Mouse (Mus musculus) limb, embryonic 10.5 days (tissue): ENCODE results near the gene Enox1. TPM values are rescaled to one million over a fixed set of nuclear protein-coding genes. Genes with fewer than 3 reads are reported as not detected.
A peak's percentile ranks its signal among the peaks of the same experiment; 100 is the strongest.

Source experiments
- DNase-seq: peaks from one replicate; pipeline ENCODE4 v3.0.0-alpha.2; 2017; ENCODE audit warnings: low spot score
- H3K27ac ChIP-seq: fragments of 300-500 bp; sonication (generic); 2 replicates; pipeline ENCODE4 v1.5.1; 2016; ENCODE audit warnings: mild to moderate bottlenecking
- H3K27me3 ChIP-seq: fragments of 300-500 bp; sonication (generic); 2 replicates; pipeline ENCODE4 v1.6.1; 2016; ENCODE audit warnings: low read depth, mild to moderate bottlenecking; ENCODE audit not compliant: poor library complexity, severe bottlenecking
- H3K36me3 ChIP-seq: fragments of 300-500 bp; sonication (generic); 2 replicates; pipeline ENCODE4 v1.6.1; 2016; ENCODE audit warnings: mild to moderate bottlenecking, moderate library complexity
- H3K4me1 ChIP-seq: fragments of 300-500 bp; sonication (generic); 2 replicates; pipeline ENCODE4 v1.6.1; 2016
- H3K4me3 ChIP-seq: fragments of 300-500 bp; sonication (generic); 2 replicates; pipeline ENCODE4 v1.5.1; 2016; ENCODE audit warnings: mild to moderate bottlenecking, moderate library complexity
- H3K9me3 ChIP-seq: fragments of 300-500 bp; sonication (generic); replicated peaks from 2 replicates; pipeline ENCODE4 v1.6.1; 2016; ENCODE audit warnings: mild to moderate bottlenecking
- WGBS: fragments of 180-500 bp; shearing (Covaris S2); methylation state at CpG from one replicate; pipeline ENCODE4 v1.1.7; 2016; 5-methylcytosine and 5-hydroxymethylcytosine counted together
- polyA plus RNA-seq: library from polyadenylated mRNA; unstranded; fragments of >200 nt; fragmentation: Nextera tagmentation; extraction: Ambion mirVana; gene quantifications from 2 replicates; pipeline ENCODE4 v1.2.1, GENCODE M21; 2016

The Enox1 gene
- polyA plus RNA-seq, 1 experiment from 2014 or later = 7.0 TPM

- no peaks in the 10 kb centered on the region for H3K36me3 ChIP-seq
- H3K27ac ChIP-seq = no peak overlapping the region
- no peaks in the 10 kb centered on the region for H3K27me3 ChIP-seq
- peaks cover 58% of the 10 kb centered on the region for H3K4me1 ChIP-seq
- no peak for DNase-seq
- no peak overlapping the region for H3K4me3 ChIP-seq
- WGBS = 58% methylated on average over 11 of the region's 11 CpGs
- H3K9me3 ChIP-seq = no peaks in the 10 kb centered on the region
Measured at GRCm38 (mm10) chr14:77585031-77585800, 428.7 kb downstream of the Enox1 start.

- Histone ChIP-seq H3K4me1 (peaks cover 54% of the 10 kb centered on the region), H3K27me3 (no peaks in the 10 kb centered on the region), H3K9me3 (no peaks in the 10 kb centered on the region), H3K27ac (0 out of 2 replicates have a peak overlapping the region, but pooled peaks have one; percentile 1), H3K4me3 (no peak overlapping the region), H3K36me3 (no peaks in the 10 kb centered on the region)
- DNase-seq = no peak
- WGBS = 57% methylated on average over 5 of the region's 5 CpGs
Measured at GRCm38 (mm10) chr14:77586033-77586432, 429.5 kb downstream of the Enox1 start.

GRCm38 (mm10) chr14:77587182-77587581 lies 430.6 kb downstream of the Enox1 start:
- no peak overlapping the region for H3K4me3 ChIP-seq
- no peaks in the 10 kb centered on the region for H3K27me3 ChIP-seq
- H3K36me3 ChIP-seq = no peaks in the 10 kb centered on the region
- no peaks in the 10 kb centered on the region for H3K9me3 ChIP-seq
- peaks cover 44% of the 10 kb centered on the region for H3K4me1 ChIP-seq
- DNase-seq = no peak
- H3K27ac ChIP-seq = no peak overlapping the region
- 57% methylated on average over 5 of the region's 5 CpGs for WGBS

- no peaks in the 10 kb centered on the region for H3K9me3 ChIP-seq
- H3K27ac ChIP-seq = no peak overlapping the region
- DNase-seq = no peak
- 92% methylated on average over 11 of the region's 11 CpGs for WGBS
- H3K4me1 ChIP-seq = peaks cover 15% of the 10 kb centered on the region
- no peaks in the 10 kb centered on the region for H3K36me3 ChIP-seq
- H3K4me3 ChIP-seq = no peak overlapping the region
- no peaks in the 10 kb centered on the region for H3K27me3 ChIP-seq
Measured at GRCm38 (mm10) chr14:77593136-77593838, 436.7 kb downstream of the Enox1 start.

GRCm38 (mm10) chr14:77596216-77597175 lies 439.9 kb downstream of the Enox1 start:
- H3K4me3 ChIP-seq = no peak overlapping the region
- H3K4me1 ChIP-seq = peaks cover 8% of the 10 kb centered on the region
- 91% methylated on average over 14 of the region's 14 CpGs for WGBS
- no peaks in the 10 kb centered on the region for H3K36me3 ChIP-seq
- H3K27ac ChIP-seq = no peak overlapping the region
- DNase-seq = no peak
- H3K27me3 ChIP-seq = no peaks in the 10 kb centered on the region
- H3K9me3 ChIP-seq = no peaks in the 10 kb centered on the region

- Histone ChIP-seq H3K36me3 (no peaks in the 10 kb centered on the region), H3K4me1 (peaks cover 8% of the 10 kb centered on the region), H3K27me3 (no peaks in the 10 kb centered on the region), H3K27ac (no peak overlapping the region), H3K4me3 (no peak overlapping the region), H3K9me3 (no peaks in the 10 kb centered on the region)
- no peak for DNase-seq
- WGBS = 60% methylated on average over 14 of the region's 14 CpGs
Measured at GRCm38 (mm10) chr14:77599016-77599704, 442.6 kb downstream of the Enox1 start.

- WGBS = 91% methylated on average over 1 of the region's 1 CpGs
- H3K4me1 ChIP-seq = peaks cover 8% of the 10 kb centered on the region
- H3K4me3 ChIP-seq = no peak overlapping the region
- H3K27ac ChIP-seq = no peak overlapping the region
- no peaks in the 10 kb centered on the region for H3K9me3 ChIP-seq
- no peak for DNase-seq
- no peaks in the 10 kb centered on the region for H3K27me3 ChIP-seq
- H3K36me3 ChIP-seq = no peaks in the 10 kb centered on the region
Measured at GRCm38 (mm10) chr14:77600773-77601172, 444.2 kb downstream of the Enox1 start.

GRCm38 (mm10) chr14:77601446-77601845 lies 444.9 kb downstream of the Enox1 start:
- no peaks in the 10 kb centered on the region for H3K36me3 ChIP-seq
- no peak for DNase-seq
- no peak overlapping the region for H3K27ac ChIP-seq
- WGBS = 87% methylated on average over 2 of the region's 2 CpGs
- peaks cover 8% of the 10 kb centered on the region for H3K4me1 ChIP-seq
- H3K4me3 ChIP-seq = no peak overlapping the region
- H3K27me3 ChIP-seq = no peaks in the 10 kb centered on the region
- no peaks in the 10 kb centered on the region for H3K9me3 ChIP-seq

- H3K9me3 ChIP-seq = no peaks in the 10 kb centered on the region
- H3K27me3 ChIP-seq = no peaks in the 10 kb centered on the region
- H3K4me3 ChIP-seq = no peak overlapping the region
- no peaks in the 10 kb centered on the region for H3K36me3 ChIP-seq
- H3K4me1 ChIP-seq = 0 out of 2 replicates have a peak, but pooled peaks cover under 1% of the 10 kb centered on the region
- 81% methylated on average over 5 of the region's 5 CpGs for WGBS
- DNase-seq = no peak
- no peak overlapping the region for H3K27ac ChIP-seq
Measured at GRCm38 (mm10) chr14:77608182-77608839, 451.7 kb downstream of the Enox1 start.

- no peak for DNase-seq
- Histone ChIP-seq H3K4me3 (no peak overlapping the region), H3K4me1 (peaks cover 23% of the 10 kb centered on the region), H3K36me3 (no peaks in the 10 kb centered on the region), H3K27ac (no peak overlapping the region), H3K27me3 (no peaks in the 10 kb centered on the region), H3K9me3 (no peaks in the 10 kb centered on the region)
- 93% methylated on average over 16 of the region's 16 CpGs for WGBS
Measured at GRCm38 (mm10) chr14:77615201-77615600, 458.6 kb downstream of the Enox1 start.

GRCm38 (mm10) chr14:77617250-77617649 lies 460.7 kb downstream of the Enox1 start:
- H3K27ac ChIP-seq = peak overlapping the region; percentile 69
- peaks cover 25% of the 10 kb centered on the region for H3K4me1 ChIP-seq
- WGBS = 17% methylated on average over 6 of the region's 6 CpGs

More at GRCm38 (mm10) chr14:77617250-77617649, 460.7 kb downstream of the Enox1 start:
- H3K9me3 ChIP-seq = no peaks in the 10 kb centered on the region
- H3K4me3 ChIP-seq = no peak overlapping the region
- peak; percentile 56 for DNase-seq
- no peaks in the 10 kb centered on the region for H3K36me3 ChIP-seq
- H3K27me3 ChIP-seq = no peaks in the 10 kb centered on the region
